Mouse (Mus musculus) CD8-positive naive resting alpha-beta T cell, adult 2 months (primary cell): ENCODE data around the gene Lyrm7.

ENCODE experiments used
- DNase-seq, 2 experiments: peaks; one replicate each; pipeline ENCODE4 v3.0.0; 2022; ENCODE audit warnings: low read depth in 2 of 2, low spot score in 2 of 2

The Lyrm7 gene

GRCm38 (mm10) chr11:54805196-54805595, 55.5 kb downstream of the Lyrm7 start:
- no peak for DNase-seq

- DNase-seq, result no peak
Observed at GRCm38 (mm10) chr11:54802621-54803020, 58.1 kb downstream of the Lyrm7 start.

DNA sequence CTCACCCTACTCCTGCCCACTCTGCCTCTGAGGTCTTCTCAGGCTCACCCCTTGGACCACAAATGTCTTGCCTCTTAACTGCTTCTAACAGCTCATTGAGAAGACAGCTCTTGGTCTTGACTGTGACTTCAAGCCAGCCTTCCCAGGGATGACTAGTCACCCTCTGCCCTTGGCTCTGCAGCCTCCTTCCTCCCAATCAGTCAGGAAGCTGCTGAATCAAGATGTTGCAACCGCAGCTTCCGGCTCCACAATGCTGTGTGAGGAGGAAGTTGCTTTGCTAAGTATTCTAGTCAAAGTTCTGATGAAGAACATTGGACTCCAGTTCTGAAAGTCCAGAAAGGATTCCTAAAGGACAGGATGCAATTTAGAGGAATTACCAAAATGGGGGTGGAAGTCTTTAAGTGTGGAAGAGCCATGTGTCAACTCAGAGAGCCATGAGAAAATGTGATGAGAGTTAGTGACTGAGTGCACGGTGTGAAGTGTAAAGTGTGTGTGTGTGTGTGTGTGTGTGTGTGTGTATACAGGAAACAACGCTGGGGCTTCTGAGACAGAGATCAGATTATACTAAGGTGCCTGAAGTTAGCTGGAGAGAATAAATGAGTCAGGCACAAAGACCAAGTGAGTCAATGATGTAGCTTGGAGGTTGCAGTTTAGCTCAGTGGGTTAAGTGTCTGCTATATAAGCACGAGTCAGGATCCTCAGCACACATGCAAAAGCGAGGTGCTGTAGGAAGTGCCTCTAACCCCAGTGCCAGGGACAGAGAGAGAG, 58.7 kb downstream of the Lyrm7 start:
- peak; percentile 70 to 75 for DNase-seq

- DNase-seq, result no peak
Observed at GRCm38 (mm10) chr11:54796551-54796950, 64.2 kb downstream of the Lyrm7 start.

- no peak for DNase-seq
Observed at GRCm38 (mm10) chr11:54794678-54795077, 66.0 kb downstream of the Lyrm7 start.

- no peak for DNase-seq
Observed at GRCm38 (mm10) chr11:54793173-54793572, 67.5 kb downstream of the Lyrm7 start.

DNA sequence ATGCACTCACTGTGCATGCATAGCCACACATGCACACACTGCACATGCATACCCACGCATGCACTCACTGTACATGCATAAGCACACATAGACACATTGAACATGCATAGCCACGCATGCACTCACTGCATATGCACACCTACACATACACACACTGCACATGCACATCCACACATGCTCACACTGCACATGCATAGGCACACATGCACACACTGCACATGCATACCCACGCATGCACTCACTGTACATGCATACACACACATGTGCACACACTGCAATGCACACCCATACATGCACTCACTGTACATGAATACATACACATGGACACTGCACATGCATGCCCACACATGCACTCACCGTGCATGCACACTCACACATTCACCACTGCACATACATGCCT, 69.3 kb downstream of the Lyrm7 start:
- DNase-seq, result no peak

GRCm38 (mm10) chr11:54787488-54788474, 72.9 kb downstream of the Lyrm7 start, which contains the start of gene Cdc42se2:
Cdc42se2 (minus strand) TSS chr11:54787675.
- DNase-seq, result peak; percentile 94 to 98

DNA sequence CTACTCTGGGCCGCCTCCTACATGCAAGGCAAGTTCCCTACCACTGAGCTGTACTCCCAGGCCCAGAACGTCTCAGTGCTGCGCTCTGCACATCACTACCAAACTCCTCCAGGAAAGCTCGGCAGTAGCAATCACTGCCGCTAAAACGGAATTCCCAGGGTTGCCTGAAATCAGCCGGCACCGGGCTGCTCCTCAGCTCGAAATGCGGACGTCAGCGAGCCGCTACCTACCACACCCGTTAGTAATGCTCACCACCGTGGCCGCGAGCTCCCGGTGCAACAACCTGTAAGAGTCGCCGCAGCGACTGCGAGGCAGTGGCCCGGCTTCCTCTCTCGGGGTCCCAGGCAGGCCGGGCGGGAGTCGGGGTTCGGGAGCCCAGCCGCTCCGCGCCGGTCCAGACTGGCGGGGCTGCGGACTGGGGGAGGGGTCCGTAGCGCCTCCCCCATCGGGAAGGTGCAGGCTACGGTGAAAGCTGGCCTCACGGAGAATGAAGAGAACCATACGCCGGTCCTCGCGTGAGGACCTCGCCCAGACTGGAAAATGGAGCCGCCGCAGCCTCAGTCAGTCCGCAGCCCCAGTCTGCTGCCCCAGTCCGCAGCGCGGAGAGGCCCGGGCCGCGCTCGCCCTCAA, 73.7 kb downstream of the Lyrm7 start:
- peak; percentile 53 to 63 for DNase-seq

DNA sequence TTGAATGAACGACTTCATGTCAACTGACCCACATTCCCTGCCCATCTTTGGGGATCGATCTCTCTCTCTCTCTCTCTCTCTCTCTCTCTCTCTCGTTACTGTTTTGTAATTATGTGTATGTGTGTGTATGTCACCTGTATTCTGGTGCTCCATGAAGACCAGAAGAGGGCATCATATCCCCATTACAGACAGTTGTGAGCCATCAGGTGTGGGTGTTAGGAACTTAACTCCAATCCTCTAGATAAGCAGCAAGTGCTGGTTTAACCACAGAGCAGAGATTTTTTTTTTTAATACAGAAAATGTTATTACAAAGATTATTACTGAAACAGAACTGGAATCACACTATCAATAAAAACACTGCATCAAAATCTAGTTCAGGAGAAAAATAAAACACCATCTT, 75.2 kb downstream of the Lyrm7 start:
- no peak for DNase-seq

GRCm38 (mm10) chr11:54784436-54784835, 76.3 kb downstream of the Lyrm7 start:
- DNase-seq, result no peak

GRCm38 (mm10) chr11:54782253-54782652, 78.5 kb downstream of the Lyrm7 start:
- no peak for DNase-seq

GRCm38 (mm10) chr11:54779946-54780345, 80.8 kb downstream of the Lyrm7 start:
- DNase-seq, result no peak

GRCm38 (mm10) chr11:54778131-54778844, 82.4 kb downstream of the Lyrm7 start:
- DNase-seq, result no peak

DNA sequence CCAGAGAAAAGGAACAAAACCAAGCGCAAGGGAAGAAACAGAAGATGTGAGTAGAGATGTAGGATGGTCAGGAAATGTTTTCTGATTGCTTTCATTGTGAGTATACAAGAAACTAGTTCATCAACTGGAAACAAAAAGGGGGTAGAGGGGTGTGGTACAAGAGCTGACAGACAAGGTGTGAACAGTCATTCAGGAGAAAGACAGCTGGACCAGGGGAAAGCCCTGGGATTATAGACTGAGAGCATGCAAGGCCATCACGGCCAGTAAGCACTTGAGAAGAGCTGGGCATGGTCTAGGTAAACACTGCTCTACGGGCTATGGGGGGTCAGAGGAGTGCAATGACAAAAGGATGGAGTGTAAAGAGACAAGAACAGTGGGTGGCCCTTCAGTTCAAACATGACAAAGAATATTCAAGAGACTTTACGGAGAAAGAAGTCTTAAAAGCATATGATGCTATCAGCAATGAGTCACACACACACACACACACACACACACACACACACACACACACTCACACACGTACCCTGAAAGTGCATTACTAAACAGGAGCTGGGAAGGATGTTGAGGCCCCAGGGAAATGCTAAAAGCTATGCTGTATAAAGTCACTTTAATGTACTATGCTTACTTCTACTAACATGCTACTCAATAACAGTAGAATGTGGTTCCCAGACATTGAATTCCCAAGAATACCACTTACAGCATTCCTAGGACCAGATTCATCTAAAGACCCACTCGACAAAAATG, 83.2 kb downstream of the Lyrm7 start:
- DNase-seq, result no peak
